Mouse (Mus musculus): Measurements from ENCODE around the gene Map3k6. TPM values are rescaled to one million over a fixed set of nuclear protein-coding genes. Genes with fewer than 3 reads are reported as not detected.

Map3k6 gene
- polyA plus RNA-seq, 2 experiments, result 1.5 to 2.4 TPM

DNA sequence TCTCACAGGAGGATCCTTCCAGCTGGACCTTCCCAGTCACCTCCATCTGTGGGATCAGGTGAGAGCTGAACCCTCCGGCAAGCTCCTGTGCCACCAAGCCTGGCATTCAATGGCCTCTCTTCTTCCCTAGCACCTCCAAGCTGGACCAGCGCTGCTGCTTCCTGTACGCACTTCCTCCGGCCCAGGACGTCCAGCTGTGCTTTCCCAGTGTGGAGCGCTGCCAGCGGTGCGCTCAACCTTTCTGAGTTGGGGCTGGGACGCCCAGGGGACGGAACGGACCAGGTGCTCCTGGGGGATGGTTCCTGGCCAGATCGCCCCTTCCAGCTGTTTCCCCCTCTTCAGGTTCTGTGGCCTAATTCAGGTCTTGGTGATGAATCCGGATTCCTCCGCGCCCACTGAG lies 6.5 kb downstream of the Map3k6 start:
- Histone ChIP-seq H3K4me3 (ENCODE audit: insufficient read depth in 1 of 2, low read depth in 2 of 2, low read length in 2 of 2) (no peak overlapping the region), H3K4me2 (ENCODE audit: low read depth) (peak overlapping the region; percentile 62), H3K4me1 (replicated peaks; ENCODE audit: control insufficient read depth in 2 of 2, insufficient read depth in 2 of 2, low read length in 1 of 2) (peaks cover 32 to 40% of the 10 kb centered on the region in 2 experiments), H3K9me3 (ENCODE audit: control insufficient read depth, low read length) (no peaks in the 10 kb centered on the region), H3K27ac (peak overlapping the region; percentile 80; the same call in 1 of the 2 replicates), H3K9ac (replicated peaks) (peak overlapping the region; percentile 34; the same call in 1 of the 2 replicates), H3K27me3 (ENCODE audit: control insufficient read depth, insufficient read depth, low read length) (peaks cover 17% of the 10 kb centered on the region), H3K36me3 (replicated peaks; ENCODE audit: control insufficient read depth, insufficient read depth, low read depth) (no peaks in the 10 kb centered on the region)
- TF ChIP-seq EP300 (IDR thresholded peaks at IDR 0.05; ENCODE audit: low read depth) (no peak), CTCF (IDR thresholded peaks at IDR 0.05; ENCODE audit: low read depth) (no peak)
- ATAC-seq (ENCODE audit: insufficient read depth) (no peak), DNase-seq (ENCODE audit: low read depth in 3 of 3, low spot score in 3 of 3) (no peak)
- 56% methylated on average over 15 of the region's 15 CpGs for WGBS (ENCODE audit: insufficient replicate concordance)

- Histone ChIP-seq H3K36me3 (replicated peaks; ENCODE audit: control insufficient read depth, insufficient read depth, low read depth) (no peaks in the 10 kb centered on the region), H3K4me1 (replicated peaks; ENCODE audit: control insufficient read depth in 2 of 2, insufficient read depth in 2 of 2, low read length in 1 of 2) (peaks cover 28 to 38% of the 10 kb centered on the region in 2 experiments), H3K9ac (replicated peaks) (peak overlapping the region; percentile 18), H3K4me2 (ENCODE audit: low read depth) (peak overlapping the region; percentile 62), H3K4me3 (ENCODE audit: insufficient read depth in 1 of 2, low read depth in 2 of 2, low read length in 2 of 2) (peak overlapping the region; percentile 16 to 21; a peak in 2 of 4 replicates), H3K27ac (peak overlapping the region; percentile 80), H3K27me3 (ENCODE audit: control insufficient read depth, insufficient read depth, low read length) (peaks cover 12% of the 10 kb centered on the region), H3K9me3 (ENCODE audit: control insufficient read depth, low read length) (no peaks in the 10 kb centered on the region)
- peak; percentile 85 to 87 (median 86) for DNase-seq (ENCODE audit: low read depth in 3 of 3, low spot score in 3 of 3)
- ATAC-seq (ENCODE audit: insufficient read depth), result peak; percentile 94
- 12% methylated on average over 13 of the region's 13 CpGs for whole genome bisulfite sequencing (ENCODE audit: insufficient replicate concordance)
- TF ChIP-seq CTCF (IDR thresholded peaks at IDR 0.05; ENCODE audit: low read depth) (peak; percentile 6; the same call in 1 of the 2 replicates), EP300 (IDR thresholded peaks at IDR 0.05; ENCODE audit: low read depth) (peak; percentile 81)
Observed at GRCm38 (mm10) chr4:133247806-133248449, 7.3 kb downstream of the Map3k6 start.

DNA sequence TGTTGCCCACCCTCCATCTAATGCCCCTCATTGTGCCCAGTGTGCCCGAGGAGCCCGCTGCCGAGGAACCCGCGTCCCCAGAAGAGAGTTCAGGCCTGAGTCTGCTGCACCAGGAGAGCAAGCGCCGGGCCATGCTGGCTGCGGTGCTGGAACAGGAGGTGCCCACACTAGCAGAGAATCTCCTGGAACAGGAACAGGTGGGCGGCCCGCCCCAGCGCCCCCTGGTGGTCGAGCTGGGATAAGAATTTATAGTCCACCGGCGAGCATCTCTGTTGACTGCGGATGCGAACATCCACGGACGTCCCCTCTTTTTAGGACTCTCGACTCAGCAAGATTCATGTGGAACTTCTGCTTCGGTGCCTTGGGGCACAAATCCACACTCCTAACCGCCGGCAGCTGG lies 10.0 kb downstream of the Map3k6 start:
- 7% methylated on average over 22 of the region's 22 CpGs for WGBS (ENCODE audit: insufficient replicate concordance)
- Histone ChIP-seq H3K4me3 (ENCODE audit: insufficient read depth in 1 of 2, low read depth in 2 of 2, low read length in 2 of 2) (no peak overlapping the region), H3K4me2 (ENCODE audit: low read depth) (peak overlapping the region; percentile 51), H3K4me1 (replicated peaks; ENCODE audit: control insufficient read depth in 2 of 2, insufficient read depth in 2 of 2, low read length in 1 of 2) (peaks cover 19 to 26% of the 10 kb centered on the region in 2 experiments), H3K9ac (replicated peaks) (no peak overlapping the region), H3K27ac (no peak overlapping the region), H3K9me3 (ENCODE audit: control insufficient read depth, low read length) (no peaks in the 10 kb centered on the region), H3K36me3 (replicated peaks; ENCODE audit: control insufficient read depth, insufficient read depth, low read depth) (no peaks in the 10 kb centered on the region), H3K27me3 (ENCODE audit: control insufficient read depth, insufficient read depth, low read length) (peaks cover 11% of the 10 kb centered on the region)
- ATAC-seq (ENCODE audit: insufficient read depth), result no peak
- TF ChIP-seq CTCF (IDR thresholded peaks at IDR 0.05; ENCODE audit: low read depth) (peak; percentile 94), EP300 (IDR thresholded peaks at IDR 0.05; ENCODE audit: low read depth) (no peak)
- DNase-seq (ENCODE audit: low read depth in 3 of 3, low spot score in 3 of 3), result peak in 2 of 3 experiments; percentile 46 to 50

DNA sequence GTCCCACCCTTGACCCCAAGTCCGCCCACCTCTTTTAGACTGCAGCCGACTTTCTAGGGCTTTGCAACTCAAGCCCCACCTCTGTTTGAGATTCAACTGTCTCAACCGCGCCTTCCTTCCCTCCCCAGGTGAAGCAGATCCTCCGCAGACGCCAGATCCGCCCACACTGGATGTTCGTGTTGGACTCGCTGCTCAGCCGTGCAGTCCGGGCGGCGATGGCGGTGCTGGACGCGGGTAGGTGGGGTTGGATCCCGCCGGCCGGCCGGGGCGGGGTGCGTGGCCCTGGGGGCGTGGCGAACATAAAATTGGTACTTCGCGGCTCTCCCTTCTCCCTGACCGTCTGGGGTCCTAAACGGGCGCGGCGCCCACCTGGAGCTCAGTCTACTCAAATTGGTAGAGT lies 10.6 kb downstream of the Map3k6 start:
- no peaks in the 10 kb centered on the region for H3K36me3 ChIP-seq (replicated peaks; ENCODE audit: control insufficient read depth, insufficient read depth, low read depth)
- no peak overlapping the region for H3K27ac ChIP-seq
- H3K27me3 ChIP-seq (ENCODE audit: control insufficient read depth, insufficient read depth, low read length), result peaks cover 11% of the 10 kb centered on the region
- no peaks in the 10 kb centered on the region for H3K9me3 ChIP-seq (ENCODE audit: control insufficient read depth, low read length)
- no peak for TF ChIP-seq CTCF (IDR thresholded peaks at IDR 0.05; ENCODE audit: low read depth)
- TF ChIP-seq EP300 (IDR thresholded peaks at IDR 0.05; ENCODE audit: low read depth), result no peak
- H3K4me2 ChIP-seq (ENCODE audit: low read depth), result peak overlapping the region; percentile 51
- H3K4me1 ChIP-seq (replicated peaks; ENCODE audit: control insufficient read depth in 2 of 2, insufficient read depth in 2 of 2, low read length in 1 of 2), result peaks cover 19 to 26% of the 10 kb centered on the region in 2 experiments
- no peak for DNase-seq (ENCODE audit: low read depth in 3 of 3, low spot score in 3 of 3)
- ATAC-seq (ENCODE audit: insufficient read depth), result no peak
- H3K9ac ChIP-seq (replicated peaks), result no peak overlapping the region
- H3K4me3 ChIP-seq (ENCODE audit: insufficient read depth in 1 of 2, low read depth in 2 of 2, low read length in 2 of 2), result peak overlapping the region in 1 of 2 experiments; percentile 18; a peak in 1 of 4 replicates
- 37% methylated on average over 31 of the region's 31 CpGs for WGBS (ENCODE audit: insufficient replicate concordance)

DNA sequence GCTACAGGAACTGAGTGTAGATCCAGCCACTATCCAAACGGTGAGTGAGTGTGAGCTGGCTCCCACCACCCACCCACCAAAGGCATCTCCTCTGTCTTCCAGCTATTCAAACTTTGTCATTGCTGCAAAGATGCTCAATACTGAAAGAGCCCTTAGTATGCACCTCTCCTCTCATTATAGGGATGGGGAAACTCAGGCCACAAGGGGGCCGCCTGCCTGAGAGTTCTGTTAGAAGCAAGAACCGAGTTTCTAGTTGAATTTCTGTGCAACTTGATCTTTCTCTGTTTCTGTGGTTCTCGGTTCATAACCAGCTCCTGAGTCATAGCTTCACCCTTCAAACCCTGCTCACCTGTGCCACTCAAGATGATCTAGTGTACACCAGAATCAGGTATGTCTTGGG lies 11.5 kb downstream of the Map3k6 start:
- ATAC-seq (ENCODE audit: insufficient read depth) (no peak), DNase-seq (ENCODE audit: low read depth in 3 of 3, low spot score in 3 of 3) (no peak)
- Histone ChIP-seq H3K9me3 (ENCODE audit: control insufficient read depth, low read length) (no peaks in the 10 kb centered on the region), H3K27ac (no peak overlapping the region), H3K4me3 (ENCODE audit: insufficient read depth in 1 of 2, low read depth in 2 of 2, low read length in 2 of 2) (no peak overlapping the region), H3K36me3 (replicated peaks; ENCODE audit: control insufficient read depth, insufficient read depth, low read depth) (no peaks in the 10 kb centered on the region), H3K4me2 (ENCODE audit: low read depth) (no peak overlapping the region), H3K9ac (replicated peaks) (no peak overlapping the region), H3K27me3 (ENCODE audit: control insufficient read depth, insufficient read depth, low read length) (peaks cover 20% of the 10 kb centered on the region), H3K4me1 (replicated peaks; ENCODE audit: control insufficient read depth in 2 of 2, insufficient read depth in 2 of 2, low read length in 1 of 2) (peaks cover 17 to 18% of the 10 kb centered on the region in 2 experiments)
- 58% methylated on average over 4 of the region's 4 CpGs for WGBS (ENCODE audit: insufficient replicate concordance)
- TF ChIP-seq EP300 (IDR thresholded peaks at IDR 0.05; ENCODE audit: low read depth) (no peak), CTCF (IDR thresholded peaks at IDR 0.05; ENCODE audit: low read depth) (peak; percentile 24)
